Mouse (Mus musculus) macrophage (primary cell): Measurements from ENCODE around the gene Rasgrp4. TPM values are rescaled to one million over a fixed set of nuclear protein-coding genes. Genes with fewer than 3 reads are reported as not detected.
A peak's percentile ranks its signal among the peaks of the same experiment; 100 is the strongest.

Source experiments
- H3K27ac ChIP-seq: fragments of 350-480 bp; formaldehyde crosslinking; 2 replicates; pipeline ENCODE4 v1.9.0; 2021
- H3K36me3 ChIP-seq: fragments of 350-480 bp; formaldehyde crosslinking; 2 replicates; pipeline ENCODE4 v1.9.0; 2021; ENCODE audit errors: inconsistent target
- H3K4me3 ChIP-seq: fragments of 350-480 bp; formaldehyde crosslinking; 2 replicates; pipeline ENCODE4 v1.9.0; 2021; ENCODE audit errors: inconsistent target
- H3K79me2 ChIP-seq: fragments of 350-480 bp; formaldehyde crosslinking; 2 replicates; pipeline ENCODE4 v1.9.0; 2021; ENCODE audit errors: inconsistent target
- WGBS: methylation state at CpG from one replicate; pipeline ENCODE4 v1.1.7; 2026; ENCODE audit warnings: inconsistent platforms; ENCODE audit not compliant: missing documents; 5-methylcytosine and 5-hydroxymethylcytosine counted together
- polyA plus RNA-seq: library from polyadenylated mRNA; stranded (reverse); fragments of 250-400 nt; gene quantifications from 3 replicates; pipeline ENCODE4 v1.2.4, GENCODE M21; 2018; ENCODE audit warnings: inconsistent platforms
- total RNA-seq, 78 experiments: library from RNA; depleted of rRNA; stranded (reverse); fragments of 250-400 nt; gene quantifications; 1 replicate in 9 of 78; 2 replicates in 24 of 78; 3 replicates in 43 of 78; 4 replicates in 2 of 78; pipeline ENCODE4 v1.2.4; 2018; ENCODE audit warnings: inconsistent platforms in 56 of 78

Gene Rasgrp4
- total RNA-seq (2018; cell fraction: chromatin; rRNA removed), result 10 to 100 TPM in 8 of 26 experiments, 1 to 10 TPM in 18; 1.9 to 20.4 (median 7.0) TPM
- total RNA-seq (2018; cell fraction: cytosol; rRNA removed), result 1 to 10 TPM in 22 of 26 experiments, under 1 TPM in 4; 0.72 to 6.4 (median 2.6) TPM
- total RNA-seq (2018; cell fraction: nucleus; rRNA removed), result 10 to 100 TPM in 13 of 26 experiments, 1 to 10 TPM in 13; 3.1 to 31.7 (median 10.5) TPM
- polyA plus RNA-seq, result 1.8 to 9.4 TPM (median 2.2 TPM) in 3 replicates

- Histone ChIP-seq H3K27ac (peak within 1 kb of the TSS; percentile 46), H3K4me3 (peak within 1 kb of the TSS; percentile 46), H3K79me2 (peaks cover 11% of the 10 kb centered on the region; the same call in 1 of the 2 replicates), H3K36me3 (no peaks in the 10 kb centered on the region)
- 6% methylated on average over 11 of the region's 20 CpGs for WGBS
Observed at GRCm38 (mm10) chr7:29134693-29135386, at the start of gene Rasgrp4. Gene Rasgrp4, plus strand, starts transcription at chr7:29134851.

DNA sequence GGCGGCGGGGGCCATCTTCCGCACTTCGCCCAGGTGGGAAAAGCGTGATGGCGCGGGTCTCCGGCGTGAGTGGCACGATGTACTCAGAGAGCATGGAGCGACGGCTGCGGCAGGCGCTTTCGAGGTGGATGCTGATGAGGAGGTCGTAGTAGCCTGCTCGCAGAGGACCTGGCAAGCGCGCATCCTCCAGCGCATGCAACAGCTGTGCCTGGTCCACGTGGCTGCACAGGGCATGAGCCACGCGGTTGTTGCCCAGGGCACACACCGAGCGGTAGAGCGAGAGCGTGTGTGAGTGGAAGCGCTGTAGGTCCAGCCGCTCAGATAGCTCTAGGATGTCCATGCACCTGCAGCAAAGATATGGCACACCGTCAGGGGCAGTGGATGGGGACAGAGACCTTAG lies 48.7 kb upstream of the Rasgrp4 start:
- 91% methylated on average over 30 of the region's 30 CpGs for WGBS
- H3K79me2 ChIP-seq, result no peaks in the 10 kb centered on the region
- no peak overlapping the region for H3K4me3 ChIP-seq
- no peak overlapping the region for H3K27ac ChIP-seq
- H3K36me3 ChIP-seq, result no peaks in the 10 kb centered on the region

DNA sequence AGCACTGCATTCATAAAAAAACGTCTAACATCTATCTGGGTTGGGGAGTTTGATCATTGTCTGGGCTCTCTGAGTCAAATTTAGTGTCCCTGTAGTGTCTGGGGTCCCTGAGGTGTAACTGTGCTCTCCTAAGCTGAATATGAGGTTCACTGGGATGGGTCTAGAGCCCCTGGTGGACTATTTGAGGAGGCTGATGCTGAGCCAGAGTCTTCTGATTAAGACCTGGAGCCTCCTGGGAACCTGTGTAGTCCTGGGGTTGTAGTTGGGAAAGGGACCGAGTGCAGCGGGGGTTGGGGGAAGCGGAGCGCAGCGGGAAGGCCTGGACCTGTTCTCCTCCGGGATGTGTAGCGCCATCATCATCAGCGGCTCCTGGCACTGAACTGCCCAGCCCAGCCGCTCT lies 47.7 kb upstream of the Rasgrp4 start:
- H3K4me3 ChIP-seq, result no peak overlapping the region
- 93% methylated on average over 6 of the region's 10 CpGs for WGBS
- H3K79me2 ChIP-seq, result no peaks in the 10 kb centered on the region
- no peaks in the 10 kb centered on the region for H3K36me3 ChIP-seq
- no peak overlapping the region for H3K27ac ChIP-seq

- Histone ChIP-seq H3K27ac (no peak overlapping the region), H3K4me3 (no peak overlapping the region), H3K36me3 (no peaks in the 10 kb centered on the region), H3K79me2 (no peaks in the 10 kb centered on the region)
- WGBS, result 81% methylated on average over 6 of the region's 6 CpGs
Observed at GRCm38 (mm10) chr7:29088817-29089216, 45.8 kb upstream of the Rasgrp4 start.

- Histone ChIP-seq H3K79me2 (no peaks in the 10 kb centered on the region), H3K36me3 (no peaks in the 10 kb centered on the region), H3K4me3 (no peak overlapping the region), H3K27ac (no peak overlapping the region)
- WGBS, result 95% methylated on average over 16 of the region's 16 CpGs
Observed at GRCm38 (mm10) chr7:29097131-29097530, 37.5 kb upstream of the Rasgrp4 start.

DNA sequence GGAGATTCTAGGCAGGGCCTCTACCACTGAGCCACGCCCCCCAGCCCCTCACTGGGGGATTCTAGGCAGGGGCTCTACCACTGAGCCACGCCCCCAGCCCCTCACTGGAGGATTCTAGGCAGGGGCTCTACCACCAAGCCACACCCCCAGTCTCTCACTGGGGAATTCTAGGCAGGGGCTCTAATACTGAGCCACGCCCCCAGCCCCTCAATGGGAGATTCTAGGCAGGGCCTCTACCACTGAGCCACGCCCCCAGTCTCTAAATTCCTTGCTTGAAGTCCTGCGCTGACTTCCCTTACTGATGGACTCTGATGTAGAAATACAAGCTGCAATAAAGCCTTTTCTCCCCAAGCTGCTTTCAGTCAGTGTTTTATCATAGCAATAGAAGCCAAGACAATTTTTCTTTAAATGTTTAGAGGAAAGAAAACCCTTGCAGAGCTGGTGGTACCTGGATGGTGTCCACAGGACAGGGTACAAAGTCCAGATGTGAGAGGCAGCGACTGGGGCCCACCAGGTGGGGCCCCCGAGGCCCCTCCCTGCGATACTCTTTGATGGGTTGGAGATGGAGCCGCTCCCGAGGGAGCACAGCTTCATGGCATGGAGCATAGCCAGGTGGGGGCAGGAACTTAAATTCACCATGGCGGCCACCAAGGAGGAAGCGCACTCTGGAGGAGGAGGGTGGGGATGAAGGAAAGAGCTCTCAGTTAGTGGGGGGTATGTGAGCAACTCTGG lies 33.2 kb upstream of the Rasgrp4 start:
- H3K36me3 ChIP-seq, result no peaks in the 10 kb centered on the region
- no peaks in the 10 kb centered on the region for H3K79me2 ChIP-seq
- WGBS, result 89% methylated on average over 12 of the region's 12 CpGs
- no peak overlapping the region for H3K4me3 ChIP-seq
- no peak overlapping the region for H3K27ac ChIP-seq

- no peaks in the 10 kb centered on the region for H3K36me3 ChIP-seq
- H3K79me2 ChIP-seq, result no peaks in the 10 kb centered on the region
- no peak overlapping the region for H3K27ac ChIP-seq
- 55% methylated on average over 38 of the region's 38 CpGs for WGBS
- no peak overlapping the region for H3K4me3 ChIP-seq
Observed at GRCm38 (mm10) chr7:29108992-29109955, 25.4 kb upstream of the Rasgrp4 start.

DNA sequence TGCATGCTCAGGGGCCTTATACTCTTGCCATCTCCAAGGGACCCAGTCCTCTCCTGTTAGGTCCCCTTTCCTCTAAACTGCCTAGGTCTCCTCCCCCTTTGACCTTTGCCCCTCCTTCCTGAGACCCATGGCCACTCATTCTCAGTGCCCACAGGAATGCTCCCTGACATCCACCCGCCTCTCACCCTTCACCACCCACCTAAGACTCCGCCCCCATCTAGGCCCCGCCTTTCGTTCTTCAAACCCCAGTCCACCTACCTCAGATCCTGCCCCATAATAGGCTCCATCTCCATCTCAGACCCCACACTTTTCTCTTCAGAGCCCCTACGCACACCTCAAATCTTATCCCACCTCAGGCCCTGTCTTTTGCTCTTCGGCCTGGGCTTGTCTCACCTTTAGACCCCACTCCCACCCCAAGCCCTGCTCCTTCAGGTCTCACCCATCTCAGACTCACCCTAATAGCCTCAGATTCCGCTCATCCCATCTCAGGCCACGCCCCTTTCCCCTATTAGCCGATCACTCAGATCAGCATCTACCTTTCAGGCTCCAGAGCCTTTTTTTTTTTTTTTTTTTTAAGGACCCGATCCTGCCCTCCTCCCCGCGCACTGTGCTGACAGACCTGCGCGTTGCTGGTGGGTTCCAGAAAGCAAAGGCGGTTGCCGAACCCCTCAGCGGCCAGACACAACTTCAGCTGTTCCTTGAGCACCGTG lies 16.4 kb upstream of the Rasgrp4 start:
- H3K36me3 ChIP-seq, result no peaks in the 10 kb centered on the region
- no peak overlapping the region for H3K4me3 ChIP-seq
- no peak overlapping the region for H3K27ac ChIP-seq
- WGBS, result 62% methylated on average over 15 of the region's 18 CpGs
- no peaks in the 10 kb centered on the region for H3K79me2 ChIP-seq

DNA sequence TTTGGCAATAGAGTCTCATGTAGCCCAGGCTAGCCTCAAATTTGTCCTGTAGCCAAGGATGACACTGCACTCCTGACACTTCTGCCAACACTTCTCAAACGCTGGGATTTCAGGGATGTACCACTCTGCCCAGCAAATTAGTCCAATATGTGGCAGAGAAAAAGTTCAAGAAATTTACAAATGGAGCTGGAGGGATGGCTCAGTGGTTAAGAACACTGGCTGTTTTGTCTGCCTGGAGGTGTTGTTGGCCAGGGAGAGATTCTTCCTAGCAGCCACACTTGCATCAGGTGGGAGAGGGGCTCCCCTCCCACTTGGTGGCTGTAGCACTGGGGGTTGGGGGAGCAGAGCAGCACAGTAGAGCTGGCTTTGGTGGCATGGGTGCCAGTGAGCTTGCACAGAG lies 15.1 kb upstream of the Rasgrp4 start:
- no peaks in the 10 kb centered on the region for H3K79me2 ChIP-seq
- no peak overlapping the region for H3K27ac ChIP-seq
- no peaks in the 10 kb centered on the region for H3K36me3 ChIP-seq
- no peak overlapping the region for H3K4me3 ChIP-seq
- 78% methylated on average over 1 of the region's 1 CpGs for WGBS

DNA sequence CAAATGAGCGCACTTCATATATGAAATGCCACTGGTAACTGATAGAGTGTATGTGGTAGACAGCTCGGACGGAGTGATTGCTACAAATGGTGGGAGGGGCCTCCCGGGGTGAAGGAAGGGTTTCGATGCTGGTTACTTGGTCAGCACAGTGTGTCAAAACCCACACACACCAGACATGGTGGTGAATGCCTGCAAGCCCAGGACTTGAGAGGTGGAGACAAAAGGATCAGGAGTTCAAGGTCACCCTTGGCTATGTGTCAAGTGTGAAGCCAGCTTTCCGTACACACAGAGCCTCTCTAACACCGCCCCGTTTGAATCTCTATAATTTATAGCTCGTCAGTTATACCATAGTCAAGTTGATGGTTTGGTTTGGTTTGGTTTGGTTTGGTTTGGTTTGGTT lies 11.8 kb upstream of the Rasgrp4 start:
- Histone ChIP-seq H3K27ac (no peak overlapping the region), H3K36me3 (no peaks in the 10 kb centered on the region), H3K79me2 (no peaks in the 10 kb centered on the region), H3K4me3 (no peak overlapping the region)
- 91% methylated on average over 9 of the region's 9 CpGs for WGBS

DNA sequence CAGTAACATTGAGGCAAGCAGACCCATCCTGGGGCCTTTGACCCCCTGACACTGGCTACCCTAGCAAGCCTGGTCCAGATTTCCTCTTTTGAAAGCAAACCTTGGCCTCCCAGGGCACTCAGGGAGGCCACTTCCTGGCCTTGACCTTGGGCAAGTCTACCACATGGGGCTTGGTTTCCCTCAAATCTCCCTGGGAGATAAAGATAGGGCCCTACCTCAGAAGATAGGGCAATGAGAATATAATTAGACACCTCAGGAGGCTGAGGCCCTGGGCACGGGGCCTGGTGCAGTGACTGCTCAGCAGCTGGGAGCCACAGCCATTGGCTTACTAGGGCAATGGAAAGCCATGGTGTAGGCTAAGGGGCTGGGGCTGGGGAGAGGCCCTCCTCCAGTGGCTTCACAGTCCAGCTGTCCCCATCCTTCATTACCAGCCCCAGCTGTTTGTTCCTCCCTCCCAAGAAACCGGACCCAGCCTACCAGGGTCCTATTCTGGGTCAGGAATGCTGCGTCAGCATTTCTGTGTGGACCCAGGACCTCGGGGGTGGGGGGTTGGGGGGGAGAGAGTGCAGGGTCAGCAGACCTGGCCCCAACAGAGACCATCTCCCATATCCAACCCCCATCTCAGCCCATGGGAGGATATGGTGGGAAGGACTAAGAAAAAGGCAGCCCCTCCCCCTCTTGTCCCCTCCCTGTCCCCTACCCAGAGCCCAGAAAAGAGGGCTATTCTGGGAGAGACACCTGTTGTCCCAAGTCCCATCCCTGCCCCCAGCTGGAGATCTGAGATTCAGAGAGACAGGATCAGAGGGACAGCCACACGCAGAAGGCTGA lies 10.9 kb upstream of the Rasgrp4 start:
- H3K79me2 ChIP-seq, result no peaks in the 10 kb centered on the region
- no peaks in the 10 kb centered on the region for H3K36me3 ChIP-seq
- WGBS, result 61% methylated on average over 5 of the region's 5 CpGs
- H3K4me3 ChIP-seq, result no peak overlapping the region
- no peak overlapping the region for H3K27ac ChIP-seq

GRCm38 (mm10) chr7:29124970-29125369 lies 9.7 kb upstream of the Rasgrp4 start, which contains the start of gene Ryr1:
Gene Ryr1, minus strand, starts transcription at chr7:29125179.
- H3K79me2 ChIP-seq, result no peaks in the 10 kb centered on the region
- H3K36me3 ChIP-seq, result no peaks in the 10 kb centered on the region
- WGBS, result 1% methylated on average over 16 of the region's 16 CpGs
- no peak within 1 kb of the TSS for H3K27ac ChIP-seq
- no peak within 1 kb of the TSS for H3K4me3 ChIP-seq
